Mouse (Mus musculus) brain, adult 2 months (tissue): ENCODE measurements around the gene Mapk8ip2.
A peak's percentile ranks its signal among the peaks of the same experiment; 100 is the strongest.

ENCODE experiments used
- DNase-seq: peaks from one replicate; pipeline ENCODE4 v3.0.0; 2011; ENCODE audit warnings: low read depth, low spot score

The Mapk8ip2 gene

GRCm38 (mm10) chr15:89452906-89453864, 528 bp upstream of the Mapk8ip2 start:
- DNase-seq: no peak

GRCm38 (mm10) chr15:89454857-89455256, 1.1 kb downstream of the Mapk8ip2 start:
- DNase-seq: no peak

- DNase-seq: peak; percentile 48
These were observed 1.9 kb downstream of the Mapk8ip2 start for GRCm38 (mm10) chr15:89455642-89456041.

GRCm38 (mm10) chr15:89458942-89459341, 5.2 kb downstream of the Mapk8ip2 start:
- no peak for DNase-seq

- peak; percentile 57 for DNase-seq
These were observed 6.1 kb downstream of the Mapk8ip2 start for GRCm38 (mm10) chr15:89459821-89460220.

DNA sequence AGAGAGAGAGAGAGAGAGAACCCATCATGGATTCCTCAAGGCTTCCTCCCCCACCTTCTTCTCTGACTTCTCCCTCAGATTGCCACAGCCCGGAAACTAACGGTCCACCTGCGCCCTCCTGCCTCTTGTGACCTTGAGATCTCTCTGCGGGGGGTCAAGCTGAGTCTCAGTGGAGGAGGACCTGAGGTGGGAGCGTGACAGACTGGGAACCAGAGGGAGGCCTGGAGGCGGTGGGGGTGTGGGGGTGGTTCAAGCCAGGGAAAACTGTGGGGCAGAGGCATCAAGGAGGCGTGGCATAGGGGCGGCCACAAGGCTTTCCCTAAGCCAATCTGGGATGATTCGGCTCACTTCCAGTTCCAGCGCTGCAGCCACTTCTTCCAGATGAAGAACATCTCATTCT, 6.6 kb downstream of the Mapk8ip2 start:
- peak; percentile 55 for DNase-seq

DNA sequence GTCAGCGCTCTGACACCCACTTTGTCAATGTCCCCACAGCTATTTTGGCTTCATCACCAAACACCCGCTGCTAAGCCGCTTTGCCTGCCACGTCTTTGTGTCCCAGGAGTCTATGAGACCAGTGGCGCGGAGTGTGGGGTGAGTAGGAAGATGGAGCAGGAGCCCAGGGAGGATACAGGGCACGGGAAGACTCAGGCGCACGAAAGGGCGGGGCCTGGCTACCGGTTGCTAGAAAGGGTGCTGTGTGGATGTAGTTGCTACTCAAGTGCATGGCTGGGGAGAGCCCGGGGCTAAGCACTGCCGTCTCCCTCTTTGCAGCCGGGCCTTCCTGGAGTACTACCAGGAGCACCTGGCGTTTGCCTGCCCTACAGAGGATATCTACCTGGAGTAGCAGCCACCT, 7.6 kb downstream of the Mapk8ip2 start:
- DNase-seq: no peak

DNA sequence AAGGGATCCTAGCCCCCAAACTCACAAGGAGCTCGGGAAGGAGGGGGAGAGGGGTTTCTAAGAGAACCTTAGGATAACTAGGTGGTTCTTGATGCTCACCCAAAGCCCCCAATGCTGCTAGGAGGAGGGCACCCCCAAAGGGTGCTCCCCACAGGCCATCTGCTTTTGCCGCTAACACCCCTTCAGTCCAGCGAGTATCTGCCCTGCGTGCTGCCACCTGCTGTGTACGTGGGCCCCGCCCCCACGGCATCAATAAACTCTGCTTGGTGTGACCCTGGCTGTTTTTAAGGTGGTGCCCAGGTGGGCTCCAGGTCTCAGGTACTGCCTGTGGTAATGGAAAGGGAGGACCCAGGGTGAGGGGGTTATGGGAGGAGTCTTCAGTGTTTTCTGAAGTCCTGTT, 8.5 kb downstream of the Mapk8ip2 start:
- DNase-seq: no peak

DNA sequence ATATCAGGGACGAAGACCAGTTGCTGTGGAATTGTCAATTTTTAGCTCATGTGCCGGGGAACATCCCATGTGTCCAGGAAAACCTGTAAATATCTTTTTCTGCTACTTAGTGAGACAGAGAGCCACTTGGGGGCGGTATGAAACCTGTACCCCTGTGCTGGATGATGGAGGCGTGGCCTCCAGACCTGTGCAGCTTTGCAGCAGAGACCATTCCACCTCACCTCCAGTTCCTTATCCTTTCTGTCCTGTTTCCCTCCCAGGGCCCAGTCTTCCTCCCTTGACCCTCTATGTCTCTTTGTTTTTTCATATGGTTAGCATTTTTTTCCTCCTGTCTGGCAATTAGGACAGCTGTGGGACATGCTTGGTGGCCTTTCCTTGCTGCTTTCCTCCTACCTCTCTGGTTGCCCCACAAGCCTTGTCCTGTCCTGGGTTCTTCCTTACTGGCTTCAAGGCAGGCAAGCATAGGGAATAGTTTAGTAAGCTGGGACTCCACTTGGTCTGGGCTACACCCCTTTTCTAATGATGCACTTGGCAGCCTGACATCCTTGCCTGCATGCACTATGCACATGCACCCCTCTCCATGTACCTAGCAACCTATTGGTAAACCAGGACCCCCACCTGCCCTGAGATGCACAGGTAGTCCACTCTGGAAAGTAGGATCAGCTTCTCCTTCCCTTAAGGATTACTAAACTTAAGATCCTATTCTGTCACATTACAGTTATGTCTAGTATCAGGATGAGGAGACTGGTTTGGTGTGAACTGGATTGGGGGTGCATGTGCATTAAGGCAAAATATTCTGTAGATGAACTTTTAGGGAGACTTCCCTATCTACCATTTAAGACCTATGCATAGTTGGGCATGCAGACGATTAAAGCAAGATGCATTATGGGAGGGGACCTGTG, 9.9 kb downstream of the Mapk8ip2 start:
- DNase-seq: peak; percentile 58

- peak; percentile 63 for DNase-seq
These were observed 11.3 kb downstream of the Mapk8ip2 start for GRCm38 (mm10) chr15:89465052-89465451.

GRCm38 (mm10) chr15:89468577-89468976, 14.9 kb downstream of the Mapk8ip2 start:
- DNase-seq: peak; percentile 72

DNA sequence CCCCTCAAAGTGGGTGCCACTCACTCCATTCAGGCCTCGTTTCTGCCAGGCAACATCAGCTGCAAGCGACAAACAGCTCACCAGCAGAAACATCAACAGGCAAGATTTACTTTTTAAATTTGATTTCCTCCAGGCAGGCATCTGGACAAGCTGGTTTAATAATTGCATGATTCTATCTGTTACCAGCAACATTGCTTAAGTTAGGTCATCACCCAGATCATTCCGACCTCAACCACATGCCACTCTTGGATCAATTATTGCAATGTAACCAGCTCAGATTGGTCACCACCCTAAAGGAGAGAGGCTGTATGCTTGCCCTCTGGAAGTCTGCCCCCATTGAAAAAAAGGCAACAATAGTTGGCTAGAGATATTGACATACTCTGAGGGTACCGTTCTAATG, 17.8 kb downstream of the Mapk8ip2 start:
- DNase-seq: no peak

- no peak for DNase-seq
These were observed 19.7 kb downstream of the Mapk8ip2 start for GRCm38 (mm10) chr15:89473370-89473769.

DNA sequence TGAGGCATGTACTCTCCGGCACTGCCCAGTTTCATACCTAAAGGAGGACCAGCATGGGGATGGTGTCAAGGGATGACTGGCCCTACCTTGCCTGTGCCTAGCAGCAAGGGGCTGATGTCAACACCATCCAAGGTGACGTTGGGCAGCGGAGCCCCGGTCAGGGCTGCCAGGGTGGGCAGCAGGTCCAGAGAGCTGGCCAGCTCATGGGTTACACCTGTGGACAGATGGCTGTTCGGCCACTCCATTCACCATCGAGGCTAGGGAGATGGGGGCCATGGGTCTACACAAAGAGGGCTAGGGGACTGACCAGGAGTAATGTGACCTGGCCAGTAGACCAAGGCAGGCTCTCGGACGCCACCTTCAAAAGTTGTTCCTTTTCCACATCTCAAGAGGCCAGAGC, 20.2 kb downstream of the Mapk8ip2 start:
- DNase-seq: no peak

DNA sequence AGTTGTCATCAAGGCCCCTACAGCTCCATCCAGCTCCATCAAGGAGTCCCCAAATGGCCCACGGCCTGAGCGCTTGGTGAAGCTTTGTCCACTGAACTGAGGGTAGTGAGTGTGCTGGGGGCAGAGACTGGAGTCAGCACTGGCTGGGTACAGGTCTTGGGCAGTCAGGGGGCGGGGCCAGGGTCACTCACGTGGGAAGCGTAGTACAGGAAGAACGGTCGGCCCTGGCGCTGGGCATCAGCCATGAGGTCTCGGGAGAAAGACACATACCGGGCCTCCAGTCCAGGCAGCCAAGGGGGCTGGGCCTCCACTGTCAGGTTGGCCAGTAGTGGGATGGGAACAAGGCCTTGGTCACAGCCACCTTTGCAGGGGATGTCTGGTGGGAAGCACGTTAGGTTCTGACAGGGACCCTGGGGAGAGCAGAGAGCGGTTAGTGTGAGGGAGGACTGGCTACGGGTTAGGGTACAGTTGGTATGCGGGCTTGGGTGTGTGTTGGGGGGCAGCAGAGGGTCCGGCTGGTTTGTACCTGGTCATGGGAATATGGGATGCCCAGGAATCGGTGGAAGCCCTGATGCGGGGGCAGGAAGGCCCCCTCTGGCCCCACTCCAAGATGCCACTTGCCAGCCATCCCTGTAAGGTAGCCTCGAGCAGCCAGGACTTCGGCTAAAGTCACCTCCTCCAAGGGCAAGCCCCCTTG, 21.0 kb downstream of the Mapk8ip2 start:
- no peak for DNase-seq

- no peak for DNase-seq
These were observed 21.5 kb downstream of the Mapk8ip2 start for GRCm38 (mm10) chr15:89475293-89475600.

GRCm38 (mm10) chr15:89475611-89476474, 22.1 kb downstream of the Mapk8ip2 start:
- DNase-seq: peak; percentile 98

DNA sequence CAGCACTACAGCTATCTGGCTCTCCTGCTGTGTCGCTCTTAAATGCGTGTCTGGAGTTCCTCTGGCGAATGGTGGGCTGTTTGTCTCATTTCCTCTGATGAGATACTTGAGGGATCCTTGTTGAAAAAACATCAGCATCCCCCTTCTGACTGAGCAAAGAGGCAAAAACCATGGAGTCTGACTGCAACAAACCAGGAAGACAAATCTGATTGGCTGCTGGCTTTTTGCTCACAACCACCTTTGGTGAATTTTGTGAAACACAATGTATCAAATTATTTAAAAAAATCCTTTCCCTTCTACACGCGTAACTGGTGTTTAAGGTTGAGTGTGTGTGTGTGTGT, 22.7 kb downstream of the Mapk8ip2 start:
- DNase-seq: no peak

DNA sequence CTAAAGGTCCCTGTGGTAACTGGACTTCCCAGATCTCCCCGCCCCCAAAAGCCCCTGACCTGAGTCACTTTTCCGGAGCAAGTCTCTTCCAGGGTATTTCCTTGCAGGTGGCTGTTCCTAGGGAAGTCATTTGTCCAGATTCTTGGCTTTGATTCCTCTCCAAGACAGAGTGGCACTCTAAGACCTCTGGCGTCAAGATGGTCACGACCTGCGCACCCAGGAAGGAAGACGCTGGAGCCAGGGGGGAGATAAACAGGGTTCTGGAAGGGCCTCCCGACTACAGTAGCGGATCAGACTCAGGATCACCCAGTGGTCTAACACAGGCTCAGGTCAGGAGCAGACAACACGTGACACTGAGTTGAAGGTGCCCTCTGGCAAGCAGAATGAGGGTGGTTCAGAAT, 23.4 kb downstream of the Mapk8ip2 start, which contains the start of gene Arsa:
Gene Arsa, minus strand, starts transcription at position 335 of the 401 bp plus-strand sequence.
- DNase-seq: no peak

GRCm38 (mm10) chr15:89477806-89478205, 24.1 kb downstream of the Mapk8ip2 start:
- DNase-seq: no peak

GRCm38 (mm10) chr15:89478622-89479021, 24.9 kb downstream of the Mapk8ip2 start:
- DNase-seq: no peak
